Mouse (Mus musculus) ES-Bruce4 (cell line): ENCODE results near the gene Pum2. TPM values are rescaled to one million over a fixed set of nuclear protein-coding genes. Genes with fewer than 3 reads are reported as not detected.

Experiments used
- H3K27ac ChIP-seq: 2 replicates; pipeline ENCODE4 v1.5.1; 2012; ENCODE audit warnings: low read length, inconsistent platforms; ENCODE audit not compliant: insufficient read depth
- H3K27me3 ChIP-seq: 2 replicates; pipeline ENCODE4 v1.6.1; 2012; ENCODE audit warnings: mild to moderate bottlenecking, low read length, inconsistent platforms; ENCODE audit not compliant: control insufficient read depth, poor library complexity, insufficient read depth, severe bottlenecking
- H3K36me3 ChIP-seq: 2 replicates; pipeline ENCODE4 v1.6.1; 2012; ENCODE audit warnings: inconsistent platforms, mild to moderate bottlenecking, low read length, moderate library complexity; ENCODE audit not compliant: control insufficient read depth, poor library complexity, insufficient read depth, severe bottlenecking
- H3K4me1 ChIP-seq: one replicate; pipeline ENCODE4 v1.8.1; 2011; ENCODE audit warnings: low read length; ENCODE audit not compliant: control insufficient read depth, insufficient read depth
- H3K4me3 ChIP-seq: 2 replicates; pipeline ENCODE4 v1.5.1; 2011; ENCODE audit warnings: low read depth, mild to moderate bottlenecking, low read length
- H3K9ac ChIP-seq: 2 replicates; pipeline ENCODE4 v1.6.1; 2012; ENCODE audit warnings: low read depth, mild to moderate bottlenecking, inconsistent platforms; ENCODE audit not compliant: poor library complexity, severe bottlenecking
- H3K9me3 ChIP-seq: replicated peaks from 2 replicates; pipeline ENCODE4 v1.6.1; 2012; ENCODE audit warnings: mild to moderate bottlenecking, low read length, inconsistent platforms; ENCODE audit not compliant: control insufficient read depth, poor library complexity, insufficient read depth, severe bottlenecking
- CTCF ChIP-seq: IDR thresholded peaks from one replicate; pipeline ENCODE4 v1.8.1; 2011; ENCODE audit warnings: low read depth, low read length
- EP300 ChIP-seq: IDR thresholded peaks from 2 replicates; pipeline ENCODE4 v1.6.1; 2011; ENCODE audit warnings: low read depth, low read length; ENCODE audit not compliant: insufficient read depth
- POLR2A ChIP-seq: IDR thresholded peaks from one replicate; pipeline ENCODE4 v1.8.1; 2011; ENCODE audit warnings: low read length; ENCODE audit not compliant: insufficient read depth
- polyA plus RNA-seq: library from polyadenylated mRNA; stranded (reverse); fragments of >200 nt; gene quantifications from 2 replicates; pipeline ENCODE4 v1.2.4, GENCODE M21; 2011; ENCODE audit warnings: low read depth; ENCODE audit not compliant: missing spikeins, insufficient read depth, insufficient read length

Gene Pum2
- polyA plus RNA-seq, 1 experiment, result 210 TPM

- Histone ChIP-seq H3K9ac (no peak overlapping the region), H3K4me1 (peaks cover 1% of the 10 kb centered on the region), H3K27me3 (no peaks in the 10 kb centered on the region), H3K27ac (no peak overlapping the region), H3K36me3 (no peaks in the 10 kb centered on the region), H3K4me3 (no peak overlapping the region), H3K9me3 (peaks cover 5% of the 10 kb centered on the region; the same call in 1 of the 2 replicates)
- TF ChIP-seq EP300 (no peak), POLR2A (no peak), CTCF (no peak)
Observed at GRCm38 (mm10) chr12:8761058-8761457, 87.1 kb downstream of the Pum2 start.

DNA sequence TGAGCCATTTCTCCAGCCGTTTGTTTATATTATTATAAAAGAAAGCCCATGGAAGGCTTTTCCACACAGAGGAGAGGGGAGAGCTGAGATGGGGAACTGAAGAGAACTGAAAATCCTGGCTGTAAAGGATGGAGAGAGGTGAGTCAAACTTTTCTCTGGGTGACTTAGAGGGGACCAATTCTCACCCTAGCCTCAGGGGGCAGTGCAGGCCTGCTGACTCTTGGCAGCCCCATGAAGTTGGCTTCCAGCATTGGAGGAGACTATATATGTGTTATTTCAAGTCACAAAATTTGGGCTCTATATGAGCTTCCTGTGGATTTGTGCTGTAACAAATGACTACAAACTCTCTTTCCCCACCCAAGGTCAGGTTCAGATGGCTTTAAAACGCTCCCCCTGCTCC, 88.7 kb downstream of the Pum2 start:
- peaks cover 5% of the 10 kb centered on the region; the same call in 1 of the 2 replicates for H3K9me3 ChIP-seq
- no peaks in the 10 kb centered on the region for H3K27me3 ChIP-seq
- peaks cover 1% of the 10 kb centered on the region for H3K4me1 ChIP-seq
- no peak overlapping the region for H3K9ac ChIP-seq
- no peaks in the 10 kb centered on the region for H3K36me3 ChIP-seq
- no peak overlapping the region for H3K27ac ChIP-seq
- no peak overlapping the region for H3K4me3 ChIP-seq
- no peak for TF ChIP-seq POLR2A
- peak; percentile 42 for TF ChIP-seq CTCF

GRCm38 (mm10) chr12:8764221-8764930, 90.4 kb downstream of the Pum2 start:
- Histone ChIP-seq H3K27ac (no peak overlapping the region), H3K9me3 (no peaks in the 10 kb centered on the region), H3K36me3 (no peaks in the 10 kb centered on the region), H3K9ac (no peak overlapping the region), H3K4me3 (no peak overlapping the region), H3K4me1 (no peaks in the 10 kb centered on the region), H3K27me3 (no peaks in the 10 kb centered on the region)
- TF ChIP-seq CTCF, result no peak
- TF ChIP-seq EP300, result no peak
- no peak for TF ChIP-seq POLR2A

DNA sequence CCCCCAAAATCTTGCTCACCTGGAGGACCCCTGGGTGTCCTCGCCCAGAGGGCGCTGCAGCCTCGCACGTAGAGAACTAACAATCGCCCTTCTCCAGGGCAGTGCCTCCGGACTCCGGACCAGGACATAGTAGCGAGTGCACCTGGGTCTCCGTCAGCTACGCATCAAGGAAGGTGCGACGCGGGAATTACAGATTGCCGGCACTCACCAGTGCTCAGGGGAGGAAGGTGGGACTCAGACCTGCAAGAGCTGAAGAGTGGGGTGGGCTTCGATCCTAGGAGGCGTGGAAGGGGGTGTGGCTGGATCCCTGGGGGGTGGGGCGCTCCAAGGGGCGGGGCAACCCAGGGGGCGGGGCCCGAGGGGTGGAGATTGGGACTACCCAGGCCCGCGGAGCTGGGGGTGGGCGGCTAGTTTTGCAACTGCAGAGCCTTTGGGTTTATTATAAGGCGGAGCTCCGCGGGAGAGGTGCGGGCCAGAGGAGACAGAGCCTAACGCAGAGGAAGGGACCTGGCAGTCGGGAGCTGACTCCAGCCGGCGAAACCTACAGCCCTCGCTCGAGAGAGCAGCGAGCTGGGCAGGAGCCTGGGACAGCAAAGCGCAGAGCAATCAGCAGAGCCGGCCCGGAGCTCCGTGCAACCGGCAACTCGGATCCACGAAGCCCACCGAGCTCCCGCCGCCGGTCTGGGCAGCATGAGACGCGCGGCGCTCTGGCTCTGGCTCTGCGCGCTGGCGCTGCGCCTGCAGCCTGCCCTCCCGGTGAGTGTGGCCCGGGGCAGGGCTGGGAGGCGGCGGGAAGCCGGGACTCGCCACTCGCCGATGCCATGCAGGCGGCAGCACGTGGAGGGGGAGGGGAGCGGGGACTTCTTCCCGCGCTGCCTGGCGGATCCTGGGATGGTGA, 97.3 kb downstream of the Pum2 start, which contains the start of gene Sdc1:
Gene Sdc1 (plus strand): TSS at position 378 of the 898 bp plus-strand sequence.
- no peaks in the 10 kb centered on the region for H3K9me3 ChIP-seq
- no peaks in the 10 kb centered on the region for H3K36me3 ChIP-seq
- no peaks in the 10 kb centered on the region for H3K4me1 ChIP-seq
- H3K4me3 ChIP-seq, result peak within 1 kb of the TSS; percentile 94
- no peaks in the 10 kb centered on the region for H3K27me3 ChIP-seq
- TF ChIP-seq CTCF (peak; percentile 47), POLR2A (no peak)
- H3K27ac ChIP-seq, result no peak within 1 kb of the TSS
- H3K9ac ChIP-seq, result peak within 1 kb of the TSS; percentile 86

DNA sequence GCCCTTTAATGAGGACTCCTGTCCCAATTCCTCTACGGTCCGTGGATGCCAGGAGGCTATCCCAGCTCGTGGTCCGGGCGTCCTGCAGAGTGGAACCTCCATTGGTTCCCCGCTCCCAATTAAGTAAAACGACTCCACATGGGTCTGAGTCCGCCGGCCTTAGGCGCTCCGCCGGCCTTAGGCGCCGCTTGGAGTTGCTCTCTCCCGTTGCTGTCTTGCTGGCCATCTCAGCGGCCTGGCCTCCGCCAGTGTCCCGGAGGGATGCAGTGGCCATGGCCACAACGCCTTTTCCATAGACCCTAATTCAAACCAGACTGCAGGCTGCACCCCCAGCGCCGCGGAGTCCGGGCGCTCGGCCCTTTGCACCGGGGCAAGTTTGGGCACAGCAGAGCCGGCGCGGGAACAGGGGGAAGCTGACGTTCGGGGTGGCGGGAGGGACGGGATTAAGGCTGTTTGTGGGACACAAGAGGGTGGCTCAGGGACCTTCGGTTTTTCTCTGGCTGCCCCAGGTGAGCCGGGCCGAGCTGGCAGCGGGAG, 98.0 kb downstream of the Pum2 start:
- Histone ChIP-seq H3K4me3 (peak overlapping the region; percentile 94), H3K4me1 (no peaks in the 10 kb centered on the region), H3K9me3 (no peaks in the 10 kb centered on the region), H3K9ac (peak overlapping the region; percentile 86), H3K36me3 (no peaks in the 10 kb centered on the region), H3K27me3 (no peaks in the 10 kb centered on the region), H3K27ac (no peak overlapping the region)
- TF ChIP-seq CTCF, result no peak
- TF ChIP-seq POLR2A, result no peak
- no peak for TF ChIP-seq EP300
